Mouse (Mus musculus) brain, embryonic 18.5 days (tissue): ENCODE data around the gene Rpl7l1.
"Not testable (repeated sequence)": the region's sequence is repeated elsewhere in the genome, so short reads cannot be mapped to it uniquely, and the experiment has no call there.

Experiments
- DNase-seq: peaks from one replicate; pipeline ENCODE4 v3.0.0-alpha.2; 2012; ENCODE audit warnings: low read depth, low spot score

Gene Rpl7l1

GRCm38 (mm10) chr17:46782341-46783221 lies at the start of gene Rpl7l1:
Rpl7l1 (minus strand) TSS chr17:46782672.
- DNase-seq, result peak; percentile 86

GRCm38 (mm10) chr17:46829856-46830535 lies 47.5 kb upstream of the Rpl7l1 start:
- DNase-seq, result no peak

GRCm38 (mm10) chr17:46828935-46829334 lies 46.5 kb upstream of the Rpl7l1 start:
- DNase-seq, result no peak

- no peak for DNase-seq
Observed at GRCm38 (mm10) chr17:46823091-46823490, 40.6 kb upstream of the Rpl7l1 start.

GRCm38 (mm10) chr17:46820628-46821027 lies 38.2 kb upstream of the Rpl7l1 start:
- no peak for DNase-seq

- DNase-seq, result no peak
Observed at GRCm38 (mm10) chr17:46817734-46818158, 35.3 kb upstream of the Rpl7l1 start.

GRCm38 (mm10) chr17:46816306-46816705 lies 33.8 kb upstream of the Rpl7l1 start:
- DNase-seq, result no peak

- DNase-seq, result no peak
Observed at GRCm38 (mm10) chr17:46814497-46814896, 32.0 kb upstream of the Rpl7l1 start.

- DNase-seq, result no peak
Observed at GRCm38 (mm10) chr17:46813637-46814036, 31.2 kb upstream of the Rpl7l1 start.

- DNase-seq, result no peak
Observed at GRCm38 (mm10) chr17:46812442-46812841, 30.0 kb upstream of the Rpl7l1 start.

- DNase-seq, result no peak
Observed at GRCm38 (mm10) chr17:46810672-46811071, 28.2 kb upstream of the Rpl7l1 start.

- no peak for DNase-seq
Observed at GRCm38 (mm10) chr17:46809131-46809830, 26.8 kb upstream of the Rpl7l1 start.

GRCm38 (mm10) chr17:46808376-46808775 lies 25.9 kb upstream of the Rpl7l1 start:
- no peak for DNase-seq

- DNase-seq, result no peak
Observed at GRCm38 (mm10) chr17:46801761-46802160, 19.3 kb upstream of the Rpl7l1 start.

- DNase-seq, result no peak
Observed at GRCm38 (mm10) chr17:46799680-46800079, 17.2 kb upstream of the Rpl7l1 start.

GRCm38 (mm10) chr17:46797386-46797785 lies 14.9 kb upstream of the Rpl7l1 start:
- no peak for DNase-seq

GRCm38 (mm10) chr17:46796743-46797142 lies 14.3 kb upstream of the Rpl7l1 start:
- DNase-seq, result no peak

GRCm38 (mm10) chr17:46792963-46793362 lies 10.5 kb upstream of the Rpl7l1 start:
- DNase-seq, result no peak

GRCm38 (mm10) chr17:46787974-46788373 lies 5.5 kb upstream of the Rpl7l1 start:
- DNase-seq, result not testable (repeated sequence)

- no peak for DNase-seq
Observed at GRCm38 (mm10) chr17:46786952-46787351, 4.5 kb upstream of the Rpl7l1 start.

GRCm38 (mm10) chr17:46783222-46783565 lies 722 bp upstream of the Rpl7l1 start:
- no peak for DNase-seq

- no peak for DNase-seq
Observed at GRCm38 (mm10) chr17:46781876-46782275, 596 bp downstream of the Rpl7l1 start.
